Mouse (Mus musculus): ENCODE results near the gene Chek2.

The Chek2 gene

DNA sequence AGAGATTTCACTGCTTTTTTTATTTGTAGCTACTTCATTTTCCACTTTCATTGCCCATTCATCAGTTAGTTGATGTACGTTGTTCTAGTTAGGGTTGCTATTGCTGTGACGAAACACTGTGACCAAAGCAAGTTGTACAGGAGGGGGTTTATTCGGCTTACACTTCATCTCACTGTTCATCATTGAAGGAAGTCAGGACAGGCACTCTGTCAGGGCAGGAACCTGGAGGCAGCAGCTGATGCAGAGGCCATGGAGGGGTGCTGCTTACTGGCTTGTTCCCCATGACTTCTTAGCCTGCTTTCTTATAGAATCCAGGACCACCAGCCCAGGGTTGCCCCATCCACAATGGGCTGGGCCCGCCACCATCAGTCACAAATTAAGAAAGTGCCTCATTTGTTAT, 59.0 kb downstream of the Chek2 start:
- no peak for DNase-seq (ENCODE audit: low spot score)

DNA sequence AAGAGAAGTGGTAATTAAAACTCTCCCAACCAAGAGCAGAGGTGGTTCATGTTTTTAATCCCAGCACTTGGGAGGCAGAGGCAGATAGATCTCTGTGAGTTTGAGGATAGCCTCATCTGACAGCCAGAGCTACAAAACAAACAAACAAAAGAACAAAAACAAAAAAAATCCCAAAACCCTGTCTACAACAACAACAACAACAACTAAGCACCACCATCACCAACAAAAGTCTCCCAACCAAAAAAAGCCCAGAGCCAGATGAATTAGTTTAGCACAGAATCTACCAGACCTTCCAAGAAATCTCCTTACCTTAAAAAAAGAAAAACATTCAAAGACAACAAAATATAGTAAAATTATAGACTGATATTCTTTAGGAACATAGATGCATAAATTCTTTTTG, 60.6 kb downstream of the Chek2 start:
- DNase-seq (ENCODE audit: low spot score) = no peak

DNA sequence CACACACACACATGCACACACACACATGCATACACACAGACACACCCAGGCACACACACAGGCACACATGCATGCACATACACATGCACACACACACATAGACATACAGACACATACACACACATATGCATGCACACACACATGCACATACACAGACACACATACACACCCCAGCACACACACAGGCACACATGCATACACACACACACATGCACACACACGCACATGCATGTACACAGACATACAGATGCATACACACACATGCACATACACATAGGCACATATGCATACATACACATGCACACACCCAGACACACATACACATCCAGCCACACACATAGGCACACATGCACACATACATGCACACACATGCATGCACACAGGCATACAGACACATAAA, 66.9 kb downstream of the Chek2 start:
- DNase-seq (ENCODE audit: low spot score) = no peak

DNA sequence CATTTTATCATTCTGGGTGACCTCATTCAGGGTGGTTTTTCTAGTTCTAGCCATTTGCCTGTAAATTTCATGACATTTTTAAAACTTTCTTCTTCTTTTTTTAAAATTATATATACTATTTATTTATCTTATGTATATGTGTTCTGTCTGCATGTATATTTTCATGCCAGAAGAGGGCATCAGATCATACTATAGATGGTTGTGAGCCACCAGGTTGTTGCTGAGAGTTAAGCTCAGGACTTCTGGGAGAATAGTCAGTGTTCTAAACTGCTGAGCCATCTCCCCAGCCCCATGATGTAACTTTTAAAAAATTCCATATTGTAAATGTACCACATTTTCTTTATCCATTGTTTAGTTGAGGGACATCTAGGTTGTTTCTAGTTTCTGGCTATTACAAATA, 69.1 kb downstream of the Chek2 start:
- DNase-seq (ENCODE audit: low spot score) = no peak

DNA sequence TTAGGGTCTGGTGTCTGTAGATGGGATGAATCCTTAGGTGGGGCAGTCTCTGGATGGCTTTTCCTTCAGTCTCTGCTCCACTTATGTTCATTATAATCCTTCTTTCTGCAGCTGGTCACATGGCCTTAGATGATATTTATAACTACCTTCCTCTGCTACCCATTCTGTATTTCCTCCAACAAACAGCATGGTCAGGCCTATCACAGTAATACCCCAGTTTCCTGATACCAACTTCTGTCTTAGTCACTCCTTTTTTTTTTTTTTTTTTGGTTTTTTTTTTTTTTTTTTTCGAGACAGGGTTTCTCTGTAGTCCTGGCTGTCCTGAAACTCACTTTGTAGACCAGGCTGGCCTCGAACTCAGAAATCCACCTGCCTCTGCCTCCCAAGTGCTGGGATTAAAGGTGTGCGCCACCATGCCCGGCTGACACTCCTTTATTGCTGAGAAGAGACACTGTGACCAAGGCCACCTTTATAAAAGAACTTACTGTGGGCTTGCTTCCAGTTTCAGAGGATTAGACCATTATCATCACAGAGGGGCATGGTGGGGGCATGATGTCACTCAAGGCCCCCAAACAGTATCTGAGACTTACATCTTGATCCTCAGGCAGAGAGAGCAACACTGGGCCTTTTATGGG, 70.3 kb downstream of the Chek2 start:
- DNase-seq (ENCODE audit: low spot score) = no peak

DNA sequence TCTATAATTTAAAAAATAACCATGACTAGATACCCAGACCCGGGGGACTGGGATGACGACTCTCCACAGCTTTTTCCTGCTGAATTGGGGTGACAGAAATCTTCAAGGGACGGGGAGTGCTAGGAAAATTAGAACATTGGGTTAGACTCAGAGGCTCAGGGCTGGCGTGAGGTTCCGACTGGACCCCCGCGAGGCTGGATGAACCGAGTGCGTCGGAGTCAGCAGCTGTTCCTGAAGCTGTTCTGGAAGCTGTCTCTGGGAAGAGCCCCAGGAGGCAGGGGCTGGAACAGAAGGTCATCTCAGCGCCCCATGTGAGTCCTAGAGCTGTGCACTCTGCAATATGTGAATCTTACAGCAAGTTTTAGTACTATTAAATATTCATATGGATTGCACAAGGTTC, 75.1 kb downstream of the Chek2 start:
- DNase-seq (ENCODE audit: low spot score) = no peak

DNA sequence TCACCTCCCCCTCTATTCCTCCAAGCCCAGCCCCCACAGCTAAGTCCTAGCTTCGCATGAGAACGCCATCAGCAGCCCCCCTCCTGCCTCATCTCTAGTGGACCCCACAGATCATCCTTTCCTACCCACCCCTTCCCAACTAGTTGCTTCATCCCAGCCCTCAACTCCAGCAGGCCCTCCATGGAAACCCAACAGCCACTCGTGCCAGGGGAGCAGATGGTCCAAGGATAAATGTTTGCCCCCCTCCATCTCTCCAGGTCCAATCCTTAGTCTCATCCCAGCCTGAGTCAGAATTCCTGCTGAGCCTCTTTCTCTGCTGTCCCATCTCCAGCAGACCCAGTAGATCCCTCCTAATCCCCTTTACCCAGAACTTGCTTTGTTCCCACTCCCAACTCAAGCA, 76.5 kb downstream of the Chek2 start:
- no peak for DNase-seq (ENCODE audit: low spot score)

DNA sequence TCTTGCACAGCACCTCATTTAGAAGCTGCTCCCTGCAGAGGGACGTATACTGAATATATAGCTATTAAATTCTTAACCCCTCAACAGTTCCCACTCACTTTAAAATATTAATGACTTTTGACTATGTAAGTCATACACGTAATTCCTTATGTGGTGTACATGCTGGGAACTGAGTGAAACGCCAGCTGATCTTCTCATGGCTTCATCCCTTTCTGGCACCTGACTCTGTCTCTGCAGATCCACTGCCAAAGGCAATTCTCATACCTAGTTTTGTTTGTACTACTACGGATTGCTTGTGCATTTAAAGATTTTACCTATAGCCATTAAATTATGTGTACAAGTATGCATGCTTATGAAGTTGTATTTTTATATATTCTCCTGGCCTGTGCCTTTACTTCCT, 79.8 kb downstream of the Chek2 start:
- DNase-seq (ENCODE audit: low spot score) = no peak

DNA sequence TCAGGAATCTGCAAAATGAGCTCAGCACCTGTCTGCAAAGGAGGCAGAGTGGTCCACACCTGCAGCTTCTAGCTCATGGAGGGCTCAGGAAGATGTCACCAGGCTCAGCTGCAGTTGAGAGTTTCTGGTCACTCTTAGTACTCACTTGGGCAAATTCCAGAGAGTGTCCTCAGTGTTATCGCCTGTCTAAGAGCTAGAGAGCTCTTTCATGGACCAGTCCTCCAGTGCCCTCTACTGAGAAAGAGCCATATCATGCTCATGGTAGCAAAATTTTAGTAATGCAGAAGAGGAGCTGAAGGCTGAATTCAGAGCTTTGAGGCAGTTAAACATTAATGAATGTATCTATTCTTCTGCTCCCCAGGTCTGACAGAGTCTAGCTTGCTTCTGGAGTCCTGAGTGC, 83.6 kb downstream of the Chek2 start:
- no peak for DNase-seq (ENCODE audit: low spot score)

Data from ovary, postnatal 14 days (tissue).